Mouse (Mus musculus) T-cell, adult 2 months (primary cell): Measurements from ENCODE around the gene Klhl20.

ENCODE experiments used
- DNase-seq: peaks from one replicate; pipeline ENCODE4 v3.0.0; 2022; ENCODE audit warnings: low spot score

The Klhl20 gene

GRCm38 (mm10) chr1:161071272-161071620 is 60.1 kb downstream of the Klhl20 start:
- peak; percentile 46 for DNase-seq

DNA sequence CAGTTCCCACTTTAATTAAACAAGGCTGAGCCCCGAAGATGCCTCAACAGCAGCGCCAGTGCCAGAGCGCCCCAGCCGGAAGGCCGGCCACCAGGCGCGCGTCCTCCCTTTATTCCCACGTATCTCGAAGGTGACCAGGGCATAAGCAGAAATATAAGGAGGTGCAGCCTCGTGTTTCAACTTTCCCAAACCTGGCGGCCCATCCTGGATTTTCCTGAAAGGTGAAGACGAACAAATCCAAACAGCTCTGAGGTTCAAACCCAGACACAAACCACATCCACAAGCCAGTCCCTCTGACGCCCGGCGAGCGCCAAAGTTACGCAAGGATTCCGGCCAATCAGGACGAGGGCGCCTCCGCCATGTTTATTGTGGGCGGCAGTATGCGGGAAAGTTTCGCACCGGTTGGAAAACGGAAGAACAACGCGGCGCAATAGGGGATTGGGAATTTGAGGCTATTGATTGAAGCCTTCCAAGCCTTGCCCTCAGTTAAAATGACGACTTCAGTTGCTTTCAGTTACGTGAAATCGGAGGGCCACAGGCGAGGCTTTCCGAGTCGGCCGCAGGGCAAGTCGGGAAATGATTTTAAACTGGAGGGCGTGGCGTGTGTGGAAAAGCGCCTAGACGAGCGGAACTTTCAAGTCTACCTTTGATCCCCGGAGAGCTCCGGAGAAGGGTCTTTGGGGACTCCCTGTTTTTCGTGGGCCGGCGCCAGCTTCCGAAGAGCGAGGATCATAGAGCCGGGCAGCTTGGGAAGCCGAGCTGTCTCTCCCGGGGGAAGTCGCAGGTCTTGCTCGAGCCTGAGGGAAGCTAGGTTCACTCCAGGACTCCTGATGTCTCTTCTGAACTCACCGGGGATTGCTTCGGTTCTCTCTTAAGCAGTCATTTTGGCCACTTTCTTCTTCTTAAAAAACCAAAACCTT is 60.7 kb downstream of the Klhl20 start, which contains the start of the genes Dars2 and Cenpl:
Dars2 (minus strand) TSS at position 307 of the 920 bp plus-strand sequence.
Cenpl (plus strand) TSS at position 362 of the 920 bp plus-strand sequence.
- peak; percentile 95 for DNase-seq

DNA sequence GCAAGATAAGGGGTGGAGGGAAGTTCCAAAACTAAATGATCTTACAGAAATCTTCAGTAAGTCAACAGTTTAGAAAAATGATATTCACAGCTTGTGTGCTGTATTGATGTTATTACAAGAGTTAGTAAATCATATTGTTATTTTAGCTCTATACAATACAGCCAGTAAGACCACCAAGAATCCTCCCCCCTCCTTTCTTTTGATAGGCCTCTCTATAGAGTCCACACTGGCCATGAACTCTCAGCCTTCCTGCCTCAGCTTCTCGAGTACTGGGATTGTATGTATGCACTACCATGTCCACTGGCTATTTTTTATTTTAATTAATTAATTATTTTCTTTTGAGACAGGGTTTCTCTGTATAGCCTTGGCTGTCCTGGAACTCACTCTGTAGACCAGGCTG is 68.0 kb downstream of the Klhl20 start:
- DNase-seq, result no peak

GRCm38 (mm10) chr1:161057164-161057563 is 74.1 kb downstream of the Klhl20 start:
- no peak for DNase-seq

GRCm38 (mm10) chr1:161046972-161047371 is 84.3 kb downstream of the Klhl20 start:
- DNase-seq, result no peak

GRCm38 (mm10) chr1:161041261-161042020 is 89.9 kb downstream of the Klhl20 start:
- DNase-seq, result no peak

DNA sequence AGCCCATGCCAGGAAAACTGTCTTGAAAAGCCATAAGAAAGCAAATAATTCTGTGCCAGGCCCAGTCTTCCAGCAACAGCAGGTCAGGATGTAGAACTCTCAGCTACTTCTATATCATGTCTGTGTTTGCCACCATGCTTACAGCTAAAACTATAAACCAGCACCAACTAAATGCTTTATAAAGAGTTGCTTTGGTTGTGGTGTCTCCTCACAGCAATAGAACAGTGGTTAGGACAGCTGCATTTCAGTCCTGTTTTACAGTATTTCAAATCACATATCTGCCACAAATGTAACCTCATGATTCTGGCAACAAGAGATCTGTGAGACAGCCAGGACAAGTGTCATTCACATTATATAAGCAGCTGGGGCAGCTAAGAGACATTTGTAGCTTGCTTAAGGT is 90.5 kb downstream of the Klhl20 start:
- DNase-seq, result no peak

DNA sequence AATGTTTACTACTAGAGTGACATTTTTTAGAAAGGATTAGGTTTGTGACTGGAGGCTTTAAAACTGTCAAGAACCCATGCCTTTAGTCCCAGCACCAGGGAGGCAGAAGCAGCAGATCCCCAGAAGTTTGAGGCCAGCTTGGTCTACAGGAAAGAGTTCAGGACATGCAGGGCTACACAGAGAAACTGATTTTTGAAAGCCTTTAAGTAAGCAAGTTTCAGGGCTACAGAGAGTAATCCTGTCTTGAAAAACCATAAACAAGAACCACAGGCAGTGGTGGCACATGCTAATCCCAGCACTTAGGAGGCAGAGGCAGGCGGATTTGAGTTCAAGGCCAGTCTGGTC is 90.9 kb downstream of the Klhl20 start:
- no peak for DNase-seq

- DNase-seq, result no peak
Observed at GRCm38 (mm10) chr1:161039741-161040425, 91.4 kb downstream of the Klhl20 start.

DNA sequence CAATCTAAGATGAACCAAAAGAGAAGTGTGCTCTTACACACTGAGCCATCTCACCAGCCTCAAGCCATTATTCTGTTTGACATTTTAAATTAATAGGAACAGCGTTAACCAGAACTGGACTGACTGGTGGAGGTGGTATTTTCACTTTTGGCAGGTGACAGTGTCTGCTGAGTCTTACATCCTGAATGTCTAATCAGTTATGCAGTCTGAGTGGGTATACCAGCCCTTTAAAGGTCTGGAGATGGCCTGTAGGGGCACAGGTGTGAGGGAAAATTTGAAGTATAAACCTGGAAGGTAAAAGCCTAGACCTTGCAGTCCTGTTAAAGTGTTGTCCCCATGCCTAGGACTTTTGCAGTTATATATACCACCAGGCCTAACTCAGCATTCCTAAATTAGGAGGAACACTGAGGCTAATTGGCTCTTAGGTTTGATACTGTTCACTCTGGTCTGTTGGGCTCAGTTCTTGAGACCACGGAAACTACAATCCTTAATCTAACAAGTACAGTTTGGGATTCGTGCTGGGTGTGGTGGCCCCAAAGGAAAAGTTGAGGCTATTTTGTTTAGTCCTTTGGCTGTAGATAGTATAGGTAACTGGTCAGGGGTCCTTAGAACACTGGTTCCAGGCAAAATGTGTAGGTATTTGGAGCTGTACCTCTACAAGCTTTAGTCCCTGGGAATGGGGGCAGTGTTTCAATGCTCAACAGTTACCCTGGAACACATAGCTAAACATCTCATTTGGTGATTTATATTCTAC is 92.2 kb downstream of the Klhl20 start:
- no peak for DNase-seq
